Mouse (Mus musculus) hindbrain, embryonic 16.5 days (tissue): ENCODE results near the gene Flcn. TPM values are rescaled to one million over a fixed set of nuclear protein-coding genes. Genes with fewer than 3 reads are reported as not detected.

Source experiments
- ATAC-seq: fragments of 200-750 bp; cut with Nextera tagmentation; 2 replicates; pipeline ENCODE4 v1.8.0; 2017; ENCODE audit warnings: moderate TSS enrichment, moderate library complexity
- H3K27ac ChIP-seq: fragments of 300-500 bp; sonication (generic); 2 replicates; pipeline ENCODE4 v1.5.1; 2014; ENCODE audit warnings: low read depth, mild to moderate bottlenecking, control low read depth, low read length, moderate library complexity
- H3K27me3 ChIP-seq: fragments of 300-500 bp; sonication (generic); replicated peaks from 2 replicates; pipeline ENCODE4 v1.6.1; 2014; ENCODE audit warnings: low read length; ENCODE audit not compliant: control insufficient read depth, insufficient read depth
- H3K36me3 ChIP-seq: fragments of 300-500 bp; sonication (generic); 2 replicates; pipeline ENCODE4 v1.6.1; 2014; ENCODE audit warnings: mild to moderate bottlenecking, low read length, moderate library complexity, mixed read lengths; ENCODE audit not compliant: control insufficient read depth, insufficient read depth
- H3K4me1 ChIP-seq: fragments of 300-500 bp; sonication (generic); 2 replicates; pipeline ENCODE4 v1.6.1; 2014; ENCODE audit warnings: low read depth, low read length; ENCODE audit not compliant: control insufficient read depth, insufficient read depth
- H3K4me2 ChIP-seq: fragments of 300-500 bp; sonication (generic); 2 replicates; pipeline ENCODE4 v1.6.1; 2014; ENCODE audit warnings: mild to moderate bottlenecking, low read length, control low read depth, moderate library complexity
- H3K4me3 ChIP-seq: fragments of 300-500 bp; sonication (generic); 2 replicates; pipeline ENCODE4 v1.5.1; 2014; ENCODE audit warnings: mild to moderate bottlenecking, low read length, control low read depth, moderate library complexity
- H3K9ac ChIP-seq: fragments of 300-500 bp; sonication (generic); 2 replicates; pipeline ENCODE4 v1.6.1; 2014; ENCODE audit warnings: low read depth, mild to moderate bottlenecking, control low read depth, low read length, moderate library complexity
- H3K9me3 ChIP-seq: fragments of 300-500 bp; sonication (generic); 2 replicates; pipeline ENCODE4 v1.6.1; 2014; ENCODE audit warnings: mild to moderate bottlenecking, low read length, moderate library complexity; ENCODE audit not compliant: control insufficient read depth
- WGBS: fragments of 180-500 bp; shearing (Covaris S2); extraction: QIAGEN DNeasy Blood & Tissue Kit; methylation state at CpG from one replicate; pipeline ENCODE4 v1.1.7; 2014; 5-methylcytosine and 5-hydroxymethylcytosine counted together
- polyA plus RNA-seq: library from polyadenylated mRNA; unstranded; fragments of >200 nt; fragmentation: Nextera tagmentation; extraction: Ambion mirVana; gene quantifications from 2 replicates; pipeline ENCODE4 v1.2.1, GENCODE M21; 2015

The Flcn gene
- polyA plus RNA-seq, 1 experiment from 2014 or later: 44.2 TPM

DNA sequence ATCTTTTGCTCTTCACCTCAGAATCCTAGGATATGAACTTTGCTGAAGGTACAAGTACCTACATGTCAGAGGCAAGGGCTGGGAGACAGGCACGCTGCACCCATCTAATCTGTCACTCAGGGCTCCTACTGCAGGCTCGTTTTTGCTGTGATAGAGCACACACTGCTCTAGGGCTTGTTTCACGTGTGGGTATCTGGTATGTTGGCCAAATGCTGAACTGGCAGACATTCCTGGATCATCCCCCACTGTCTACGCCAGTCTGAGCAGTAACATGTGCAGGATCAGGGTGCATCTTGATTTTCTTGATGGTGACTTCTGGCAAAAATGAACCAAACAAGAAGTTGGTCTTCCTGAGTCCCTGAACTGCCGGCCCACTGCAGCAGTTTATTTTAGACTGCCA lies 32.6 kb downstream of the Flcn start:
- H3K9me3 ChIP-seq: no peaks in the 10 kb centered on the region

DNA sequence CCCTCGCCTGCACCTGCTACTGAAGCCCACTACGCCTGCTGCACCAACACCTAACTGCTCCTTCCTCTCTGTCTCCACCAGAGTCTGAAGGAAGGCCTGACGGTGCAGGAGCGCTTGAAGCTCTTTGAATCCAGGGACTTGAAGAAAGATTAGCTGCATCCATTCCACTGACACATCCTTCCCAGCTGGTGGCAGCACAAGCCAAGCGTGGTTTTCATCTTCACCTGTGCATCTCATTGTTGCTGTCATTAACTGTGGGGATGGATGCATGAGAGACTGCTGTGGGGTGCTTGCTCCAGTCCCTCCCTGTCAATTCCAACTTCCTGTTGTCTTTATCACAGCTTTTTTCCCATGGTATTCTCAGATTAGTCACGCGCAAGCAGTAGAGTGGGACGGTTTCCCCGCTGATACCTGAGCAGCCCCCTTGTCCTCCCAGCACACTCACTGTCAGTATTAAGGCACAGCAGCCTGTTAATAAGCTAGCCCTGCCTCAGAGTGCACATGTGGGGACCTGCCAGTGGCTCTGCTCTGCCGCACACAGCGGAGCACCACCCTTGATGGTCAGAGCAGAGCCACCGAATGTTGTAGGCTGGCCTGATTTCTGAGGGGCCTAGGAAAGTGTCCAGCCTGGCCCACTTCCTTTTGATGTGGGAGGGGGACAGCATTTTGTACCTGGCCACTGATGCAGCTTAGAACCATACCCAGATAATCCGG lies 34.2 kb downstream of the Flcn start:
- no peak overlapping the region for H3K27ac ChIP-seq
- H3K4me2 ChIP-seq: no peak overlapping the region
- H3K4me1 ChIP-seq: no peaks in the 10 kb centered on the region
- no peak for ATAC-seq
- WGBS: 87% methylated on average over 13 of the region's 13 CpGs
- no peak overlapping the region for H3K4me3 ChIP-seq
- no peaks in the 10 kb centered on the region for H3K27me3 ChIP-seq
- no peak overlapping the region for H3K9ac ChIP-seq
- H3K36me3 ChIP-seq: peaks cover 48% of the 10 kb centered on the region
- no peaks in the 10 kb centered on the region for H3K9me3 ChIP-seq

More for the DNA sequence above, 32.6 kb downstream of the Flcn start:
- H3K27me3 ChIP-seq: no peaks in the 10 kb centered on the region
- no peak for ATAC-seq
- no peak overlapping the region for H3K4me3 ChIP-seq
- no peaks in the 10 kb centered on the region for H3K4me1 ChIP-seq
- H3K36me3 ChIP-seq: peaks cover 36% of the 10 kb centered on the region
- H3K27ac ChIP-seq: no peak overlapping the region
- 95% methylated on average over 5 of the region's 5 CpGs for WGBS
- no peak overlapping the region for H3K4me2 ChIP-seq
- no peak overlapping the region for H3K9ac ChIP-seq

DNA sequence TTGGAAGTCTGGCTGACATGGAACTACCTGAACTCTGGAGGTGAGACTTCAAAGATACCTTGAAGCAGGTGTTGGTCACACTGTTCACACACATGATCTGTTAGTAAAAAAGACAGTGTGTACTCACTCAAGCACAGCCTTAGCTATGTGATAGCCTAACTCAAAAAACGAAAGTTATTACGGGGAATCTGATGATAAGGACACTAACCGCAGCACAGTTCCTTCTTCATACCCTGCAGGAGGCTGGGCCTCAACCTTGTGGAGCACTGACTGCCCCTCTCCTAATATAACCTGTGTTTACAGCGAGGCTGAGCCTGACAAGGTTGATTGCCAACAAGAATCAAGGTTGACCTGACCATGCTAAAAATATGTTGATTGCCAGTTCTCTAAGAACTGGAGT lies 35.3 kb downstream of the Flcn start:
- no peak for ATAC-seq
- Histone ChIP-seq H3K36me3 (peaks cover 48% of the 10 kb centered on the region), H3K4me2 (no peak overlapping the region), H3K9me3 (no peaks in the 10 kb centered on the region), H3K4me3 (no peak overlapping the region), H3K27me3 (no peaks in the 10 kb centered on the region), H3K9ac (no peak overlapping the region), H3K27ac (no peak overlapping the region), H3K4me1 (no peaks in the 10 kb centered on the region)
- WGBS: 92% methylated on average over 4 of the region's 4 CpGs

DNA sequence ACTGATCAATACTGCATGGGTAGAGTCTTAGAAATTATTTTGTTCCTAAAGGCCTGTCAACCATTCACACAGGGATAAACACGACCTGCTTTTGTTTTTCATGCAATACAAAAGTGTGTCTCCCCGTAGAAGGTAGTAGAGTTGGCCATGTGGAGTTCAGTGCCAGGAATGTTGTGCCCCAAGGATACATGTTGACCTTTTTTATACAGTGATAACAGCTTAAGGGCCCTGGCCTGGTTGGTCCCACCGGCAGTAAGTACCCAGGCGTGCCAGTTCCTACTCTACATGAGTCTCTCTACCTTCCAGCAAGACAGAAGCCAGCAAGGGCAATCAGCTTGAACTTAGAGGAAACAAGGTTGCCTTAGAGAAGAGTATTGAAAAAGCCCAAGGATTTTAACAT lies 36.9 kb downstream of the Flcn start:
- Histone ChIP-seq H3K4me3 (no peak overlapping the region), H3K9ac (no peak overlapping the region), H3K27ac (no peak overlapping the region), H3K36me3 (peaks cover 46% of the 10 kb centered on the region), H3K9me3 (no peaks in the 10 kb centered on the region), H3K27me3 (no peaks in the 10 kb centered on the region), H3K4me2 (no peak overlapping the region), H3K4me1 (no peaks in the 10 kb centered on the region)
- WGBS: 91% methylated on average over 4 of the region's 4 CpGs
- ATAC-seq: no peak

DNA sequence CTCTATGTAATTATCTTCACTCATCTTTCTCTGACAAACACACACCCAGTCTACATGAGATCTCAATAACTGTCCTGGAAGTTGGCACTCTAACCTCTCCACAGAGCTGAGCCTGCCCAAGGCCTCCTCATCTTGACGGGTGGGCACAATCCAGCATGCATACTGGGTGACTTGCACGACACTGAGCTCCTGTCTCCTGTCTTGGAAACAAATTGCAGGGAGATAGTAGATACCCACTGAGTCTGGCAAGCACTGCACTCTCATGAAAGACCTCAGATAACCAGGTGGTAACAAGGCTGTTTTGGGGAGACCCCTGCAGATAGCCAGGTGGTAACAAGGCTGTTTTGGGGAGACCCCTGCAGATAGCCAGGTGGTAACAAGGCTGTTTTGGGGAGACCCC lies 37.5 kb downstream of the Flcn start:
- no peak for ATAC-seq
- H3K27ac ChIP-seq: no peak overlapping the region
- peaks cover 49% of the 10 kb centered on the region for H3K36me3 ChIP-seq
- H3K4me2 ChIP-seq: no peak overlapping the region
- H3K4me1 ChIP-seq: no peaks in the 10 kb centered on the region
- no peak overlapping the region for H3K4me3 ChIP-seq
- H3K27me3 ChIP-seq: no peaks in the 10 kb centered on the region
- no peaks in the 10 kb centered on the region for H3K9me3 ChIP-seq
- WGBS: 72% methylated on average over 2 of the region's 2 CpGs
- H3K9ac ChIP-seq: no peak overlapping the region

DNA sequence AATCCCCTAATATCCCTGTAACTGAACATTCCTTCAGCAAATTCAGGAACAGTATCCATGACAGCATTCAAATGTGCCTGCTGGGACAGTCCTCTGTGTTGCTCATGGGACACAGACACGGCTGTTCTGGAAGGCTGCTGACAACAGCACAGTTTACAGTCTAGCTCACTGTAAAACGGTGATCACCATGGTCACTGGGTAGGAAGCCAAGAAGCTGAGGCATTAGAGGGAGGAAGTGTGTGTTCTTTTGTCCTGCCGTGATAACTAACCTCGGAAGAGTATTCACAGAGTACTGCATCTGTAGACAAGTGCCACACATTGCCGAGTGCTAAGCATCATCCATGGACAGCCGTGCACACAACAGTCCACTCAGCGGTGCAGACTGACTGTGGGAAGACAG lies 39.1 kb downstream of the Flcn start:
- Histone ChIP-seq H3K4me2 (no peak overlapping the region), H3K27ac (no peak overlapping the region), H3K36me3 (peaks cover 51% of the 10 kb centered on the region), H3K4me3 (no peak overlapping the region), H3K9ac (no peak overlapping the region), H3K27me3 (no peaks in the 10 kb centered on the region), H3K9me3 (no peaks in the 10 kb centered on the region), H3K4me1 (no peaks in the 10 kb centered on the region)
- WGBS: 67% methylated on average over 7 of the region's 7 CpGs
- ATAC-seq: peak; percentile 64; the same call in 1 of the 2 replicates

DNA sequence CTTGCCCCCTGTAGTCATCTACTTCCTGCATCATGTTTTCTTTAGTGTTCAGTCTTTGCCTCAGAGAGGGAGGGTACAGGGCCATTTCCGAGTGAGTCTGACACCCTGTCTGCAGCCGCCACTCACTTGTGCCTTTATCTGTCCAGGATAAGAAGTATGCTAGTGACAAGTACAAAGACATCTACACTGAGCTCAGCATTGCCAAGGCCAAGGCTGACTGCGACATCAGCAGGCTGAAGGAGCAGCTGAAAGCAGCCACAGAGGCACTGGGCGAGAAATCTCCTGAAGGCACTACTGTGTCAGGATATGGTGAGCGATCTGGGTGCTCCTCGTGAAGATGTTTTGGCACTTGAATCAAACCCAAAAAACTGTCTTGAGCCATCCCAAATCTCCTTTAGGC lies 40.1 kb downstream of the Flcn start:
- Histone ChIP-seq H3K27me3 (no peaks in the 10 kb centered on the region), H3K9me3 (no peaks in the 10 kb centered on the region), H3K36me3 (peaks cover 56% of the 10 kb centered on the region), H3K9ac (no peak overlapping the region), H3K4me1 (no peaks in the 10 kb centered on the region), H3K4me2 (no peak overlapping the region), H3K27ac (no peak overlapping the region), H3K4me3 (no peak overlapping the region)
- no peak for ATAC-seq
- WGBS: 83% methylated on average over 6 of the region's 6 CpGs

DNA sequence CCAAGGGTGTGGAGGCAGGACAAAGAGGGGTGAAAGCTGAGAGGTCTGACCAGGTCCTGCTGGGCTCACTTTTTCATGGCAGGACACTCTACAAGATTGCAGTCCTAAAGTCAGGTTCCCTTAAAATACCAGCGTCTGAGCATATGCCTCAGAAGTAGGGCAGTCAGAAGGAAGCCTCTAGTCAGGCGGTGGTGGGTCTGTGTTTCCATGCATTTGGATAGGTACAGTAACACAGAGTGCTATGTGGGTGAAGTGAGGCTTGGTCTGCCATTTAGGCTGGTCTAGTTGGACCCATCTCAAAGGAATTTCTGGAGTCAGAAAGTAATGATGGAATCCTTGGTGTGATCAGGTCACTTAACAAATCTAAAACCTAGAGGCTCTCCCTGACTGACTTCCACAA lies 40.5 kb downstream of the Flcn start:
- ATAC-seq: no peak
- H3K27ac ChIP-seq: no peak overlapping the region

DNA sequence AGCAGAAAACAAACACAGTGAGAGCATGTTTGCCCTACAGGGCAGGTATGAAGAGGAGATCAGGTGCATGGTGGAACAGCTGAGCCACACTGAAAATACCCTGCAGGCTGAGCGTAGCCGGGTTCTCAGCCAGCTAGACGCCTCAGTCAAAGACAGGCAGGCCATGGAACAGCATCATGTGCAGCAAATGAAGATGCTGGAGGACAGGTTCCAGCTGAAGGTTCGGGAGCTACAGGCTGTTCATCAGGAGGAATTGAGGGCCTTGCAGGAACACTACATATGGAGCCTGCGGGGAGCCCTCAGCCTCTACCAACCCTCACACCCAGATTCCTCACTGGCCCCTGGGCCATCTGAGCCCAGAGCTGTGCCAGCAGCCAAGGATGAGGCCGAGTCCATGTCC lies 49.0 kb downstream of the Flcn start:
- ATAC-seq: no peak

More for the DNA sequence above, 40.5 kb downstream of the Flcn start:
- Histone ChIP-seq H3K4me2 (no peak overlapping the region), H3K36me3 (peaks cover 60% of the 10 kb centered on the region), H3K4me3 (no peak overlapping the region), H3K27me3 (no peaks in the 10 kb centered on the region), H3K4me1 (no peaks in the 10 kb centered on the region), H3K9ac (no peak overlapping the region), H3K9me3 (no peaks in the 10 kb centered on the region)
- 97% methylated on average over 2 of the region's 2 CpGs for WGBS

More for the DNA sequence above, 49.0 kb downstream of the Flcn start:
- Histone ChIP-seq H3K4me3 (no peak overlapping the region), H3K4me1 (peaks cover 11% of the 10 kb centered on the region), H3K9me3 (no peaks in the 10 kb centered on the region), H3K27ac (no peak overlapping the region), H3K4me2 (no peak overlapping the region), H3K9ac (no peak overlapping the region), H3K27me3 (no peaks in the 10 kb centered on the region), H3K36me3 (peaks cover 49% of the 10 kb centered on the region)
- 93% methylated on average over 6 of the region's 6 CpGs for WGBS
